Mouse (Mus musculus) layer of hippocampus, adult 18-20 months (tissue): ENCODE measurements at regions not wholly inside any gene's neighbourhood (a gene's known extent, or its start where the extent isn't known, plus 50 kb on each side); places are given as distances from the start of the nearest gene placed in this dataset.

Source experiments
- DNase-seq, 2 experiments: peaks; one replicate each; pipeline ENCODE4 v3.0.0; 2022; ENCODE audit warnings: low spot score in 2 of 2

GRCm38 (mm10) chr6:31106856-31107359 lies 148.0 kb upstream of the Klf14 start:
- no peak for DNase-seq

- DNase-seq = no peak
These were observed 148.5 kb upstream of the Klf14 start for GRCm38 (mm10) chr6:31107360-31107759.

GRCm38 (mm10) chr6:31107916-31108685 lies 149.2 kb upstream of the Klf14 start:
- no peak for DNase-seq

- DNase-seq = no peak
These were observed 150.7 kb upstream of the Klf14 start for GRCm38 (mm10) chr6:31109604-31110003.

GRCm38 (mm10) chr6:31112293-31113077 lies 153.6 kb upstream of the Klf14 start:
- DNase-seq = no peak

- DNase-seq = no peak
These were observed 154.9 kb upstream of the Klf14 start for GRCm38 (mm10) chr6:31113558-31114326.

GRCm38 (mm10) chr6:31114336-31115335 lies 155.8 kb upstream of the Klf14 start:
- DNase-seq = peak in 1 of 2 experiments; percentile 81

GRCm38 (mm10) chr6:31115566-31115965 lies 156.7 kb upstream of the Klf14 start:
- DNase-seq = no peak

GRCm38 (mm10) chr6:31116365-31116764 lies 157.5 kb upstream of the Klf14 start:
- no peak for DNase-seq

- DNase-seq = no peak
These were observed 158.8 kb upstream of the Klf14 start for GRCm38 (mm10) chr6:31117666-31118065.

- DNase-seq = no peak
These were observed 162.1 kb upstream of the Klf14 start for GRCm38 (mm10) chr6:31121008-31121407.

GRCm38 (mm10) chr6:31122895-31123294 lies 164.0 kb upstream of the Klf14 start:
- no peak for DNase-seq

GRCm38 (mm10) chr6:31123342-31123990 lies 164.6 kb upstream of the Klf14 start:
- DNase-seq = no peak

- no peak for DNase-seq
These were observed 165.2 kb upstream of the Klf14 start for GRCm38 (mm10) chr6:31124076-31124475.

- no peak for DNase-seq
These were observed 166.0 kb upstream of the Klf14 start for GRCm38 (mm10) chr6:31124872-31125271.

- no peak for DNase-seq
These were observed 166.6 kb upstream of the Klf14 start for GRCm38 (mm10) chr6:31125328-31126118.

GRCm38 (mm10) chr6:31126131-31126871 lies 167.4 kb upstream of the Klf14 start:
- no peak for DNase-seq

- no peak for DNase-seq
These were observed 170.3 kb upstream of the Klf14 start for GRCm38 (mm10) chr6:31129170-31129569.
